Mouse (Mus musculus) liver, embryonic 14.5 days (tissue): Measurements from ENCODE around the gene Smok2b.

Experiments used
- CTCF ChIP-seq: IDR thresholded peaks from 2 replicates; pipeline ENCODE4 v1.5.1; 2016; ENCODE audit warnings: antibody characterized with exemption, low read depth, control low read depth
- EP300 ChIP-seq: IDR thresholded peaks from 2 replicates; pipeline ENCODE4 v1.6.1; 2016; ENCODE audit warnings: antibody characterized with exemption, low read depth

- TF ChIP-seq CTCF (no peak), EP300 (no peak)
These were observed 15.9 kb upstream of the Smok2b start for GRCm38 (mm10) chr17:13214169-13214568.
